Mouse (Mus musculus) liver, embryonic 13.5 days (tissue): ENCODE measurements around the gene Olfr659. TPM values are rescaled to one million over a fixed set of nuclear protein-coding genes. Genes with fewer than 3 reads are reported as not detected.

Source experiments
- ATAC-seq: fragments of 200-750 bp; cut with Nextera tagmentation; 2 replicates; pipeline ENCODE4 v1.8.0; 2017; ENCODE audit warnings: low read depth, mild to moderate bottlenecking, moderate number of reproducible peaks, moderate library complexity
- DNase-seq: peaks from one replicate; pipeline ENCODE4 v3.0.0; 2022
- H3K27ac ChIP-seq: fragments of 300-500 bp; sonication (generic); 2 replicates; pipeline ENCODE4 v1.5.1; 2015; ENCODE audit warnings: moderate library complexity, mild to moderate bottlenecking, inconsistent platforms
- H3K27me3 ChIP-seq: fragments of 300-500 bp; sonication (generic); 2 replicates; pipeline ENCODE4 v1.6.1; 2015; ENCODE audit warnings: mild to moderate bottlenecking, inconsistent platforms
- H3K36me3 ChIP-seq: fragments of 300-500 bp; sonication (generic); 2 replicates; pipeline ENCODE4 v1.6.1; 2015; ENCODE audit warnings: mild to moderate bottlenecking, inconsistent platforms
- H3K4me1 ChIP-seq: fragments of 300-500 bp; sonication (generic); replicated peaks from 2 replicates; pipeline ENCODE4 v1.6.1; 2015; ENCODE audit warnings: inconsistent platforms
- H3K4me2 ChIP-seq: fragments of 300-500 bp; sonication (generic); 2 replicates; pipeline ENCODE4 v1.6.1; 2015; ENCODE audit warnings: inconsistent platforms, mild to moderate bottlenecking, moderate library complexity
- H3K4me3 ChIP-seq: fragments of 300-500 bp; sonication (generic); replicated peaks from 2 replicates; pipeline ENCODE4 v1.5.1; 2015; ENCODE audit warnings: mild to moderate bottlenecking, inconsistent platforms
- H3K9ac ChIP-seq: fragments of 300-500 bp; sonication (generic); 2 replicates; pipeline ENCODE4 v1.6.1; 2015; ENCODE audit warnings: mild to moderate bottlenecking, inconsistent platforms
- H3K9me3 ChIP-seq: fragments of 300-500 bp; sonication (generic); replicated peaks from 2 replicates; pipeline ENCODE4 v1.6.1; 2016; ENCODE audit warnings: inconsistent platforms
- WGBS: fragments of 180-500 bp; shearing (Covaris S2); methylation state at CpG from one replicate; pipeline ENCODE4 v1.1.7; 2015; ENCODE audit not compliant: insufficient replicate concordance; 5-methylcytosine and 5-hydroxymethylcytosine counted together
- polyA plus RNA-seq: library from polyadenylated mRNA; unstranded; fragments of >200 nt; fragmentation: Nextera tagmentation; extraction: Ambion mirVana; gene quantifications from 2 replicates; pipeline ENCODE4 v1.2.1, GENCODE M21; 2015

Gene Olfr659
- polyA plus RNA-seq = not detected in 2 replicates

DNA sequence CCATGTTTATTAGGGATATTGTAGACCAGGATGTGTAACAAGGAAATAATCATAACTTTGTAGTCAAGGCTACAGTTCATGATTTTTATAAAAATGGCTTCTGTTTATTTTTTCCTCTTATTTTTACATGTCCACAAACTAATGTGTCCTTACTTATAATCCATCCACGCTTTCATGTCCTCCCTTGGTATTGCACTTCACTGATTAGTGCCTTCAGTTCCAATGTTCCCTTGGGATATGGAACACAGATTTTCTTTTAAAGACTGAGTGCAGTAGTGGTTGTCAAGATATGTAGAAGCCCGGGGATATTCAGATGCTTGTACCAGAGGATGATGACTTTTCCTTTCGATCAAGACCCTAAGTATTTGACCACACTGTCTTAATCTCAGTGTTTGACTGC, at the start of gene Olfr659:
Gene Olfr659 (plus strand): TSS at position 301 of the 400 bp plus-strand sequence.
- ATAC-seq (no peak), DNase-seq (no peak)
- Histone ChIP-seq H3K4me2 (no peak within 1 kb of the TSS), H3K27ac (no peak within 1 kb of the TSS), H3K9ac (no peak within 1 kb of the TSS), H3K27me3 (no peaks in the 10 kb centered on the region), H3K4me3 (no peak within 1 kb of the TSS), H3K36me3 (no peaks in the 10 kb centered on the region), H3K9me3 (no peaks in the 10 kb centered on the region), H3K4me1 (no peaks in the 10 kb centered on the region)
- 64% methylated on average over 3 of the region's 3 CpGs for WGBS

DNA sequence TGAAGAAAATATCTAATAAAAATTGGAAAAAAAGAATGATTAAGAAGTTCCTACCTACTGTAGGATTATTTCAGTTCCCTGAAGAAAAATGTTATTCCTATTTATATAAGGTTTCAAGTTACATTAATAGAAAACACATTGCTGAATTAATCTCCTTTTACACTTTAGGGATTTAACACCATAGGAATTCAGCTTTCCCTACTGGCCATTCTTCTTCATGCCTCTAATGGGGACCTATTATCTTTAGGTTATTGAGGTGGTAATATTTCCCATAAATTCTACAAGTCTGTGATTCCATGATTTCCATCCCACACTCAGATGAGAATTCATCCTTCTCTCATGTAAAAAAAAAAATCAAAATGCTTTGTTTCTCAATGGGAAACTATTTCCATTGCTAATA, 42.1 kb upstream of the Olfr659 start, which contains the start of gene Olfr657:
Gene Olfr657 (plus strand): TSS at position 301 of the 400 bp plus-strand sequence.
- H3K36me3 ChIP-seq = no peaks in the 10 kb centered on the region
- no peaks in the 10 kb centered on the region for H3K9me3 ChIP-seq
- no peak within 1 kb of the TSS for H3K27ac ChIP-seq
- H3K9ac ChIP-seq = no peak within 1 kb of the TSS
- no peak within 1 kb of the TSS for H3K4me2 ChIP-seq
- no peak within 1 kb of the TSS for H3K4me3 ChIP-seq
- H3K4me1 ChIP-seq = no peaks in the 10 kb centered on the region
- DNase-seq (no peak), ATAC-seq (no peak)
- no peaks in the 10 kb centered on the region for H3K27me3 ChIP-seq

DNA sequence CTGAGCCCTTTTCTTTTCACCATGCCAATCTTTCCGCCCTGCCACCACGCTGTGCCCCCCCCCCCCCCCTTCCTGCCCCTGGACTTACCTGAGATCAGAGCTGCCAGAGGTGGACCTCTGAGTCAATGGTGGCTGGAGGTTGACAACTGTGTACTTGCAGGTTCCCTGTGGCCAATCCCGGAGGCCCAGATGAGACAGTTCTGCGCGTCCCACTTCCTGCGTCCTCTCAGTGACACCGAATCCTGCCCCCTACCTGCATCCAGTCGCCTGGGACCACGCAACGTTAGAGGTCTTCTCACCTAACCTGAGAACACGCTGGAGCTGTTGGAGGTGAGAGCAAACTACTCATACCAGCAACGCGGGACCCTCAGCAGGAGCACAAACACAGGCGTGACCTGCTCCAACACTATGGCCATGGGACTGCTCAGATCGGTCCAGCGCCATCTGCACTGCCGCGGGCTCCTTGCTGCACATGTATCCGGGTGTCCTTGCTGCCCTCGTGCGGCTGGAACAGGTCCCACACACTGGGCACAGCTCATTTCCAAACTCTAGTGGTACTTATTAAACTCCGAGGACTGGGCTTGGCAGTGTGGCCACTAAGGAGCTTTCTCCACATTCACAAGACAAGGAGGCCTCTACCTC, 19.6 kb upstream of the Olfr659 start, which contains the start of gene Olfr658:
Gene Olfr658 (minus strand): TSS at position 465 of the 642 bp plus-strand sequence.
- Histone ChIP-seq H3K27me3 (no peaks in the 10 kb centered on the region), H3K36me3 (no peaks in the 10 kb centered on the region), H3K4me3 (no peak within 1 kb of the TSS), H3K4me1 (no peaks in the 10 kb centered on the region), H3K27ac (no peak within 1 kb of the TSS), H3K9me3 (no peaks in the 10 kb centered on the region), H3K9ac (no peak within 1 kb of the TSS), H3K4me2 (0 out of 2 replicates have a peak within 1 kb of the TSS, but pooled peaks have one; percentile 7)
- 9% methylated on average over 20 of the region's 22 CpGs for WGBS
- DNase-seq (peak; percentile 1), ATAC-seq (peak; percentile 61; the same call in 1 of the 2 replicates)

DNA sequence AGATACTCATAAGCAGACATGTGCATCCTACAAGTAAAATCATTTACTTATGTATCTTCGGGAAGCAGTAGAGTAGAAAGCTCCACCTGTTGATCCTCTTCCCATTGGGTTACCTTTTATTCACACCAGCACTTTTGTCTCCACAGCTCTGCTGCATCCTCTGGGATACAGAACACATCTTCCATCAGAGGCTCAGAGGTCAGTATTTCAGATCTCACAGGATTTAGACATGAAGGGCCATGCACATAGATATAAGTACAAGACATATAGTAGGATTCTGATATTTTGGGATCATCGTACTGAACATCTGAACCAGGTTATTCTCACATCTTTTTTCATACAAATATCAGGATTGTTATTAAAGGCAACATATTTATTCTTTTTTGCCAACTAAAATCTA, 19.6 kb downstream of the Olfr659 start, which contains the start of gene Olfr661:
Gene Olfr661 (plus strand): TSS at position 301 of the 400 bp plus-strand sequence.
- Histone ChIP-seq H3K27me3 (no peaks in the 10 kb centered on the region), H3K4me1 (no peaks in the 10 kb centered on the region), H3K27ac (no peak within 1 kb of the TSS), H3K9ac (no peak within 1 kb of the TSS), H3K36me3 (no peaks in the 10 kb centered on the region), H3K9me3 (no peaks in the 10 kb centered on the region), H3K4me2 (no peak within 1 kb of the TSS), H3K4me3 (no peak within 1 kb of the TSS)
- 56% methylated on average over 2 of the region's 2 CpGs for WGBS
- ATAC-seq (no peak), DNase-seq (no peak)

Other genes starting within 250 kb of the Olfr659 start
- 1.7 and 1.9 TPM in 2 replicates for gene Trim30a, start 201.6 kb upstream of the Olfr659 start, polyA plus RNA-seq
- 0.31 and 0.58 TPM in 2 replicates for gene Trim30d, start 158.9 kb upstream of the Olfr659 start, polyA plus RNA-seq
- not detected in 2 replicates for gene Olfr651, start 116.6 kb upstream of the Olfr659 start, polyA plus RNA-seq
- gene Olfr652, start 105.9 kb upstream of the Olfr659 start, polyA plus RNA-seq = not detected in 2 replicates
- gene Olfr653, start 89.4 kb upstream of the Olfr659 start, polyA plus RNA-seq = not detected in 2 replicates
- gene Olfr654, start 79.7 kb upstream of the Olfr659 start, polyA plus RNA-seq = not detected in 2 replicates
- not detected in 2 replicates for gene Olfr655, start 65.0 kb upstream of the Olfr659 start, polyA plus RNA-seq
- not detected in 2 replicates for gene Olfr656, start 52.8 kb upstream of the Olfr659 start, polyA plus RNA-seq
- not detected in 2 replicates for gene Olfr657, start 42.0 kb upstream of the Olfr659 start, polyA plus RNA-seq
- gene Olfr658, start 19.4 kb upstream of the Olfr659 start, polyA plus RNA-seq = not detected in 2 replicates
- not detected in 2 replicates for gene Olfr661, start 19.7 kb downstream of the Olfr659 start, polyA plus RNA-seq
- gene Usp17le, start 110.7 kb downstream of the Olfr659 start, polyA plus RNA-seq = not detected in 2 replicates
- not detected in 2 replicates for gene Usp17lb, start 175.8 kb downstream of the Olfr659 start, polyA plus RNA-seq
- gene Usp17la, start 190.3 kb downstream of the Olfr659 start, polyA plus RNA-seq = not detected in 2 replicates
- gene Olfr665, start 211.3 kb downstream of the Olfr659 start, polyA plus RNA-seq = not detected in 2 replicates
- gene Olfr666, start 229.2 kb downstream of the Olfr659 start, polyA plus RNA-seq = not detected in 2 replicates